In the genomic region with DNA sequence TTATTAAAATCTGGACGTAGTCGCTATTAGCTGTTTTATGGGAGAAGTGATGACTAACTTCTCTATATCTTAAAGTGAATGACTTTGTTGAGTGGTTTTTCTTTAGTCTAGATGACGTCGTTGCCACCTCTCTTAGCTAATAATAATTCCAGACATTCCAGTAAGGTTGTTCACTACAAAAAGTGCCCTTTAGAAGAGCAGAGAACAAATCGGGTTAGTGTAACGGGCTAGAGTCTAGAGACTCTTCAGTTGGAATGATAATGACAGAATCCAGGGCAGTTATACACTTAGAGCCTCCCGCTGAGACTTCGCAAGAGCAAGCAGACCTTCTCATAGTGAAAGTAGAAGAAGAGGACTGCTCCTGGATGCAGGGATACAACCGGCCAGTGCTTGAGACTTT, we compare ENCODE assay signal across 8 mouse cellular contexts. TPM values are rescaled to one million over a fixed set of nuclear protein-coding genes. Genes with fewer than 3 reads are reported as not detected.
DNase-seq lines count a peak whose midpoint lies in the region; ATAC-seq and TF ChIP-seq lines count a peak whose summit lies in the region.

No protein-coding gene starts in this region.

- peak overlapping the region; percentile 93 for H3K4me3 ChIP-seq in megakaryocyte, embryonic 14.5 days (replicated peaks)
- H3K4me3 ChIP-seq in limb, embryonic 15.5 days, result peak overlapping the region; percentile 64
- H3K4me3 ChIP-seq in small intestine, adult 2 months (ENCODE audit: low read depth, low read length), result peak overlapping the region; percentile 47

- H3K4me2 ChIP-seq in limb, embryonic 15.5 days, result peak overlapping the region; percentile 64

- H3K9ac ChIP-seq in limb, embryonic 15.5 days, result peak overlapping the region; percentile 5; the same call in 1 of the 2 replicates

- H3K27ac ChIP-seq in limb, embryonic 15.5 days, result no peak overlapping the region
- H3K27ac ChIP-seq in small intestine, adult 2 months (ENCODE audit: insufficient read depth, low read depth, low read length), result no peak overlapping the region

- peak; percentile 15 for DNase-seq in fibroblast of lung, adult 2 months (ENCODE audit: low read depth)
- DNase-seq in thymus, postnatal 10 days (ENCODE audit: low spot score in 2 of 2), result no peak
- no peak for DNase-seq in adrenal gland, postnatal 36 days
- DNase-seq in layer of hippocampus, postnatal 36 days, result no peak

- H3K9me3 ChIP-seq in megakaryocyte, embryonic 14.5 days, result no peaks in the 10 kb centered on the region
- no peaks in the 10 kb centered on the region for H3K9me3 ChIP-seq in limb, embryonic 15.5 days

- 14% methylated on average over 9 of the region's 9 CpGs for WGBS in limb, embryonic 15.5 days
- 5% methylated on average over 9 of the region's 9 CpGs for WGBS in small intestine, adult 2 months

- H3K36me3 ChIP-seq in megakaryocyte, embryonic 14.5 days (replicated peaks; ENCODE audit: low read length), result peaks cover 28% of the 10 kb centered on the region
- peaks cover 22% of the 10 kb centered on the region for H3K36me3 ChIP-seq in limb, embryonic 15.5 days
- peaks cover 5% of the 10 kb centered on the region for H3K36me3 ChIP-seq in small intestine, adult 2 months (ENCODE audit: control insufficient read depth, insufficient read depth, low read length)

- no peaks in the 10 kb centered on the region for H3K27me3 ChIP-seq in megakaryocyte, embryonic 14.5 days (replicated peaks)
- no peaks in the 10 kb centered on the region for H3K27me3 ChIP-seq in limb, embryonic 15.5 days
- H3K27me3 ChIP-seq in small intestine, adult 2 months (ENCODE audit: control insufficient read depth, insufficient read depth, low read length), result no peaks in the 10 kb centered on the region

- TF ChIP-seq POLR2A in small intestine, adult 2 months (IDR thresholded peaks at IDR 0.05; ENCODE audit: low read depth, low read length), result no peak

- no peak for ATAC-seq in megakaryocyte, adult 5-6 weeks (ENCODE audit: poor library complexity, severe bottlenecking)
- ATAC-seq in limb, embryonic 15.5 days (ENCODE audit: insufficient number of reproducible peaks, low FRiP score, low TSS enrichment, low read depth), result no peak

- no peak for TF ChIP-seq CTCF in small intestine, adult 2 months (IDR thresholded peaks at IDR 0.05; ENCODE audit: extremely low read depth, insufficient read length, insufficient replicate concordance, low read depth, low read length)

- peaks cover 29% of the 10 kb centered on the region for H3K4me1 ChIP-seq in megakaryocyte, embryonic 14.5 days
- H3K4me1 ChIP-seq in limb, embryonic 15.5 days, result peaks cover 24% of the 10 kb centered on the region
- peaks cover 7% of the 10 kb centered on the region for H3K4me1 ChIP-seq in small intestine, adult 2 months (ENCODE audit: control insufficient read depth, insufficient read depth, insufficient read length, low read length)

RNA-seq across cellular contexts. Expression of a gene that starts 0.7 kb away (rescaled TPM):
- polyA plus RNA-seq in megakaryocyte, embryonic 14.5 days (2012; ENCODE audit: insufficient read depth, low replicate concordance), result 0.84 and 1.00 TPM in 2 replicates
- total RNA-seq in megakaryocyte, adult 5-6 weeks (2015), result 2.6 and 2.7 TPM in 2 replicates
- 4.6 and 5.4 TPM in 2 replicates for total RNA-seq in megakaryocyte, adult 5-6 weeks (2017)
- polyA plus RNA-seq in limb, embryonic 15.5 days (2015; fragmentation: Nextera tagmentation; extraction: Ambion mirVana), result 13.3 and 13.6 TPM in 2 replicates
- polyA plus RNA-seq in small intestine, adult 2 months (2012; rRNA removed), result 1.8 and 3.9 TPM in 2 replicates
- 10 to 100 TPM; 11.6 to 13.0 TPM for total RNA-seq in adrenal gland, postnatal 36 days (2021)
- total RNA-seq in layer of hippocampus, postnatal 36 days (2021), result 10 to 100 TPM; 10.8 to 11.4 TPM

RNA-seq across cellular contexts. Expression of a gene that starts 3.4 kb away (rescaled TPM):
- polyA plus RNA-seq in megakaryocyte, embryonic 14.5 days (2012; ENCODE audit: insufficient read depth, low replicate concordance), result 5.3 TPM in 1 of 2 replicates, not detected in the other
- total RNA-seq in megakaryocyte, adult 5-6 weeks (2015), result 6.2 and 6.4 TPM in 2 replicates
- 30.8 and 31.7 TPM in 2 replicates for total RNA-seq in megakaryocyte, adult 5-6 weeks (2017)
- polyA plus RNA-seq in limb, embryonic 15.5 days (2015; fragmentation: Nextera tagmentation; extraction: Ambion mirVana), result 11.1 and 11.7 TPM in 2 replicates
- polyA plus RNA-seq in small intestine, adult 2 months (2012; rRNA removed), result 1.5 and 2.9 TPM in 2 replicates
- 1 to 10 TPM; 7.2 to 9.9 TPM for total RNA-seq in adrenal gland, postnatal 36 days (2021)
- total RNA-seq in layer of hippocampus, postnatal 36 days (2021), result 10 to 100 TPM; 11.0 to 11.5 TPM

RNA-seq across cellular contexts. Expression of a gene that starts 13.2 kb away (rescaled TPM):
- polyA plus RNA-seq in megakaryocyte, embryonic 14.5 days (2012; ENCODE audit: insufficient read depth, low replicate concordance), result 3.0 and 56.7 TPM in 2 replicates
- total RNA-seq in megakaryocyte, adult 5-6 weeks (2015), result 310 and 322 TPM in 2 replicates
- 103 and 107 TPM in 2 replicates for total RNA-seq in megakaryocyte, adult 5-6 weeks (2017)
- polyA plus RNA-seq in limb, embryonic 15.5 days (2015; fragmentation: Nextera tagmentation; extraction: Ambion mirVana), result 590 and 623 TPM in 2 replicates
- 99.9 and 140 TPM in 2 replicates for polyA plus RNA-seq in small intestine, adult 2 months (2012; rRNA removed)
- total RNA-seq in adrenal gland, postnatal 36 days (2021), result 100 to 1,000 TPM; 485 to 492 TPM
- total RNA-seq in layer of hippocampus, postnatal 36 days (2021), result 100 to 1,000 TPM; 262 to 270 TPM

RNA-seq across cellular contexts. Expression of a gene that starts 26.5 kb away (rescaled TPM):
- 10.5 and 20.8 TPM in 2 replicates for polyA plus RNA-seq in megakaryocyte, embryonic 14.5 days (2012; ENCODE audit: insufficient read depth, low replicate concordance)
- 31.1 and 36.1 TPM in 2 replicates for total RNA-seq in megakaryocyte, adult 5-6 weeks (2015)
- total RNA-seq in megakaryocyte, adult 5-6 weeks (2017), result 23.4 and 27.2 TPM in 2 replicates
- polyA plus RNA-seq in limb, embryonic 15.5 days (2015; fragmentation: Nextera tagmentation; extraction: Ambion mirVana), result 32.3 and 33.2 TPM in 2 replicates
- polyA plus RNA-seq in small intestine, adult 2 months (2012; rRNA removed), result 3.2 and 8.6 TPM in 2 replicates
- 10 to 100 TPM; 50.6 to 68.6 TPM for total RNA-seq in adrenal gland, postnatal 36 days (2021)
- 10 to 100 TPM; 24.4 to 27.4 TPM for total RNA-seq in layer of hippocampus, postnatal 36 days (2021)

RNA-seq across cellular contexts. Expression of a gene that starts 38.0 kb away (rescaled TPM):
- 43.6 and 53.5 TPM in 2 replicates for polyA plus RNA-seq in megakaryocyte, embryonic 14.5 days (2012; ENCODE audit: insufficient read depth, low replicate concordance)
- total RNA-seq in megakaryocyte, adult 5-6 weeks (2015), result 16.6 and 17.0 TPM in 2 replicates
- 34.0 and 37.8 TPM in 2 replicates for total RNA-seq in megakaryocyte, adult 5-6 weeks (2017)
- 40.7 and 40.8 TPM in 2 replicates for polyA plus RNA-seq in limb, embryonic 15.5 days (2015; fragmentation: Nextera tagmentation; extraction: Ambion mirVana)
- 11.6 and 23.2 TPM in 2 replicates for polyA plus RNA-seq in small intestine, adult 2 months (2012; rRNA removed)
- total RNA-seq in adrenal gland, postnatal 36 days (2021), result 10 to 100 TPM; 19.0 to 19.3 TPM
- total RNA-seq in layer of hippocampus, postnatal 36 days (2021), result 10 to 100 TPM; 23.0 to 23.4 TPM
